Mouse (Mus musculus): Measurements from ENCODE around the gene Npas2. TPM values are rescaled to one million over a fixed set of nuclear protein-coding genes. Genes with fewer than 3 reads are reported as not detected.

Npas2 gene
- total and polyA plus RNA-seq, 3 experiments: not detected

- DNase-seq (ENCODE audit: low read depth, low spot score): no peak
- Histone ChIP-seq H3K9me3 (replicated peaks; ENCODE audit: insufficient read depth, low read length) (no peaks in the 10 kb centered on the region), H3K4me1 (ENCODE audit: control insufficient read depth in 1 of 2, insufficient read depth in 2 of 2, low read length in 2 of 2) (no peaks in the 10 kb centered on the region), H3K9ac (ENCODE audit: control insufficient read depth, low read depth, low read length, poor library complexity, severe bottlenecking) (no peak overlapping the region), H3K27ac (ENCODE audit: control insufficient read depth, low read depth, low read length) (no peak overlapping the region), H3K79me2 (ENCODE audit: control insufficient read depth, insufficient read depth, low read length, poor library complexity) (no peaks in the 10 kb centered on the region), H3K36me3 (ENCODE audit: control insufficient read depth in 1 of 2, insufficient read depth in 2 of 2, low read length in 2 of 2) (no peaks in the 10 kb centered on the region), H3K27me3 (ENCODE audit: control insufficient read depth in 1 of 2, insufficient read depth in 2 of 2, low read length in 2 of 2) (no peaks in the 10 kb centered on the region; a peak in 1 of 4 replicates), H3K4me3 (ENCODE audit: control insufficient read depth in 1 of 2, insufficient read depth in 1 of 2, low read depth in 2 of 2, low read length in 2 of 2) (no peak overlapping the region)
- no peak for TF ChIP-seq MYB (IDR thresholded peaks at IDR 0.05; ENCODE audit: low read depth, low read length)
- no peak for TF ChIP-seq GABPA (IDR thresholded peaks at IDR 0.05; ENCODE audit: low read depth, low read length)
- no peak for TF ChIP-seq RCOR1 (IDR thresholded peaks at IDR 0.05; ENCODE audit: low read depth, low read length)
- no peak for TF ChIP-seq JUND (IDR thresholded peaks at IDR 0.05; ENCODE audit: low read depth, low read length)
- TF ChIP-seq ZNF384 (IDR thresholded peaks at IDR 0.05; ENCODE audit: low read depth, low read length): no peak
- TF ChIP-seq HCFC1 (IDR thresholded peaks at IDR 0.05; ENCODE audit: low read depth, low read length): no peak
- TF ChIP-seq E2F4 (IDR thresholded peaks at IDR 0.05; ENCODE audit: borderline replicate concordance, low read depth, low read length): no peak
- no peak for TF ChIP-seq CHD1 (IDR thresholded peaks at IDR 0.05; ENCODE audit: low read depth, low read length)
- no peak for TF ChIP-seq TAL1 (IDR thresholded peaks at IDR 0.05; ENCODE audit: low read length)
- TF ChIP-seq RAD21 (IDR thresholded peaks at IDR 0.05; ENCODE audit: low read depth, low read length): no peak
- TF ChIP-seq CTCF (IDR thresholded peaks at IDR 0.05 in 2 of 3, conservative IDR thresholded peaks at IDR 0.05 in 1 of 3; ENCODE audit: control insufficient read depth in 1 of 3, insufficient read depth in 1 of 3, low read depth in 2 of 3, low read length in 3 of 3, poor library complexity in 1 of 3, severe bottlenecking in 1 of 3): no peak
- no peak for TF ChIP-seq ZKSCAN1 (IDR thresholded peaks at IDR 0.05; ENCODE audit: low read depth, low read length)
- TF ChIP-seq MYC (IDR thresholded peaks at IDR 0.05; ENCODE audit: low read depth, low read length): no peak
- no peak for TF ChIP-seq KAT2A (conservative IDR thresholded peaks at IDR 0.05; ENCODE audit: low read depth, low read length)
- TF ChIP-seq USF1 (IDR thresholded peaks at IDR 0.05; ENCODE audit: low read depth, low read length): no peak
- no peak for TF ChIP-seq MAFK (IDR thresholded peaks at IDR 0.05; ENCODE audit: borderline replicate concordance, low read depth, low read length)
- no peak for TF ChIP-seq POLR2AphosphoS2 (IDR thresholded peaks at IDR 0.05; ENCODE audit: low read length)
- no peak for TF ChIP-seq MXI1 (IDR thresholded peaks at IDR 0.05; ENCODE audit: low read depth, low read length)
- TF ChIP-seq UBTF (IDR thresholded peaks at IDR 0.05; ENCODE audit: borderline replicate concordance, insufficient read depth, low read depth, low read length): no peak
Observed at GRCm38 (mm10) chr1:39205021-39205420, 11.5 kb downstream of the Npas2 start.

GRCm38 (mm10) chr1:39205697-39206096, 12.2 kb downstream of the Npas2 start:
- H3K9ac ChIP-seq (ENCODE audit: control insufficient read depth, low read depth, low read length, poor library complexity, severe bottlenecking): no peak overlapping the region
- no peaks in the 10 kb centered on the region for H3K36me3 ChIP-seq (ENCODE audit: control insufficient read depth in 1 of 2, insufficient read depth in 2 of 2, low read length in 2 of 2)
- no peak overlapping the region for H3K27ac ChIP-seq (ENCODE audit: control insufficient read depth, low read depth, low read length)
- no peaks in the 10 kb centered on the region; a peak in 1 of 4 replicates for H3K27me3 ChIP-seq (ENCODE audit: control insufficient read depth in 1 of 2, insufficient read depth in 2 of 2, low read length in 2 of 2)
- no peak for DNase-seq (ENCODE audit: low read depth, low spot score)
- no peak for TF ChIP-seq MAFK (IDR thresholded peaks at IDR 0.05; ENCODE audit: borderline replicate concordance, low read depth, low read length)
- TF ChIP-seq ZC3H11A (IDR thresholded peaks at IDR 0.05; ENCODE audit: low read depth, low read length): no peak
- no peak for TF ChIP-seq TBP (IDR thresholded peaks at IDR 0.05; ENCODE audit: low read depth, low read length)
- TF ChIP-seq RCOR1 (IDR thresholded peaks at IDR 0.05; ENCODE audit: low read depth, low read length): no peak
- TF ChIP-seq KAT2A (conservative IDR thresholded peaks at IDR 0.05; ENCODE audit: low read depth, low read length): no peak
- TF ChIP-seq TCF12 (IDR thresholded peaks at IDR 0.05; ENCODE audit: low read depth, low read length): no peak
- TF ChIP-seq RAD21 (IDR thresholded peaks at IDR 0.05; ENCODE audit: low read depth, low read length): no peak
- TF ChIP-seq TAL1 (IDR thresholded peaks at IDR 0.05; ENCODE audit: low read length): no peak
- no peak for TF ChIP-seq UBTF (IDR thresholded peaks at IDR 0.05; ENCODE audit: borderline replicate concordance, insufficient read depth, low read depth, low read length)
- no peak for TF ChIP-seq HCFC1 (IDR thresholded peaks at IDR 0.05; ENCODE audit: low read depth, low read length)
- no peak overlapping the region for H3K4me3 ChIP-seq (ENCODE audit: control insufficient read depth in 1 of 2, insufficient read depth in 1 of 2, low read depth in 2 of 2, low read length in 2 of 2)
- no peaks in the 10 kb centered on the region for H3K9me3 ChIP-seq (replicated peaks; ENCODE audit: insufficient read depth, low read length)
- no peaks in the 10 kb centered on the region for H3K4me1 ChIP-seq (ENCODE audit: control insufficient read depth in 1 of 2, insufficient read depth in 2 of 2, low read length in 2 of 2)
- H3K79me2 ChIP-seq (ENCODE audit: control insufficient read depth, insufficient read depth, low read length, poor library complexity): no peaks in the 10 kb centered on the region

All from MEL (cell line).